Mouse (Mus musculus) cerebellum, adult 2 months (tissue): ENCODE measurements around the gene Ndufs2. TPM values are rescaled to one million over a fixed set of nuclear protein-coding genes. Genes with fewer than 3 reads are reported as not detected.

Experiments
- DNase-seq, 2 experiments: peaks; one replicate each; pipeline ENCODE4 v3.0.0; 2021
- H3K27ac ChIP-seq: fragments of 200-500 bp; 2 replicates; pipeline ENCODE4 v1.5.1; 2012; ENCODE audit warnings: low read length, control low read depth, inconsistent platforms; ENCODE audit not compliant: insufficient read depth
- H3K27me3 ChIP-seq: fragments of 200-500 bp; 2 replicates; pipeline ENCODE4 v1.6.1; 2012; ENCODE audit warnings: inconsistent platforms, mild to moderate bottlenecking, low read length, moderate library complexity; ENCODE audit not compliant: control insufficient read depth, insufficient read depth
- H3K4me1 ChIP-seq: fragments of 200-500 bp; 2 replicates; pipeline ENCODE4 v1.6.1; 2011; ENCODE audit warnings: low read length; ENCODE audit not compliant: control insufficient read depth, insufficient read depth
- H3K4me3 ChIP-seq: fragments of 200-500 bp; replicated peaks from 2 replicates; pipeline ENCODE3; 2011; ENCODE audit warnings: mild to moderate bottlenecking, low read depth, low read length, control low read depth; ENCODE audit not compliant: insufficient read depth
- CTCF ChIP-seq: fragments of 200-500 bp; IDR thresholded peaks from 2 replicates; pipeline ENCODE4 v1.5.1; 2011; ENCODE audit warnings: low read depth, mild to moderate bottlenecking, control low read depth, low read length, moderate library complexity, borderline replicate concordance; ENCODE audit not compliant: insufficient read depth
- POLR2A ChIP-seq: fragments of 200-500 bp; IDR thresholded peaks from 2 replicates; pipeline ENCODE4 v1.6.1; 2011; ENCODE audit warnings: low read length, control low read depth, borderline replicate concordance; ENCODE audit not compliant: insufficient read depth
- WGBS: fragments of 180-500 bp; shearing (Covaris S2); methylation state at CpG from one replicate; pipeline ENCODE4 v1.1.7; 2018; 5-methylcytosine and 5-hydroxymethylcytosine counted together
- polyA plus RNA-seq: library from polyadenylated mRNA; depleted of rRNA; stranded (reverse); fragments of >200 nt; gene quantifications from 2 replicates; pipeline ENCODE4 v1.2.3, GENCODE M21; 2012; rRNA removed

Ndufs2 gene
- polyA plus RNA-seq, 1 experiment: 282 TPM

GRCm38 (mm10) chr1:171192283-171192682 is 58.9 kb downstream of the Ndufs2 start:
- Histone ChIP-seq H3K4me1 (no peaks in the 10 kb centered on the region; the same call in 1 of the 2 replicates), H3K27me3 (no peaks in the 10 kb centered on the region; the same call in 1 of the 2 replicates), H3K4me3 (no peak overlapping the region), H3K27ac (no peak overlapping the region)
- TF ChIP-seq POLR2A: no peak
- TF ChIP-seq CTCF: no peak
- WGBS: 63% methylated on average over 10 of the region's 10 CpGs
- no peak for DNase-seq

GRCm38 (mm10) chr1:171190832-171191231 is 60.4 kb downstream of the Ndufs2 start:
- DNase-seq: no peak
- Histone ChIP-seq H3K27me3 (no peaks in the 10 kb centered on the region; the same call in 1 of the 2 replicates), H3K4me1 (no peaks in the 10 kb centered on the region; the same call in 1 of the 2 replicates), H3K4me3 (no peak overlapping the region), H3K27ac (no peak overlapping the region)
- TF ChIP-seq POLR2A: no peak
- no peak for TF ChIP-seq CTCF
- WGBS: 94% methylated on average over 9 of the region's 9 CpGs

GRCm38 (mm10) chr1:171189476-171190114 is 61.6 kb downstream of the Ndufs2 start:
- Histone ChIP-seq H3K27ac (no peak overlapping the region), H3K4me3 (no peak overlapping the region), H3K27me3 (no peaks in the 10 kb centered on the region; the same call in 1 of the 2 replicates), H3K4me1 (no peaks in the 10 kb centered on the region; the same call in 1 of the 2 replicates)
- DNase-seq: no peak
- TF ChIP-seq CTCF (no peak), POLR2A (no peak)
- 38% methylated on average over 14 of the region's 14 CpGs for WGBS

- no peak overlapping the region for H3K27ac ChIP-seq
- no peak for TF ChIP-seq CTCF
- no peak for TF ChIP-seq POLR2A
- no peak overlapping the region for H3K4me3 ChIP-seq
- H3K27me3 ChIP-seq: no peaks in the 10 kb centered on the region; the same call in 1 of the 2 replicates
- H3K4me1 ChIP-seq: no peaks in the 10 kb centered on the region; the same call in 1 of the 2 replicates
- DNase-seq: no peak
- WGBS: 19% methylated on average over 8 of the region's 8 CpGs
Measured at GRCm38 (mm10) chr1:171189046-171189445, 62.1 kb downstream of the Ndufs2 start.

GRCm38 (mm10) chr1:171187851-171188700 is 63.1 kb downstream of the Ndufs2 start:
- 29% methylated on average over 13 of the region's 13 CpGs for WGBS
- Histone ChIP-seq H3K27me3 (no peaks in the 10 kb centered on the region; the same call in 1 of the 2 replicates), H3K4me3 (no peak overlapping the region), H3K4me1 (no peaks in the 10 kb centered on the region; the same call in 1 of the 2 replicates), H3K27ac (no peak overlapping the region)
- TF ChIP-seq POLR2A (no peak), CTCF (no peak)
- no peak for DNase-seq

GRCm38 (mm10) chr1:171185655-171186054 is 65.5 kb downstream of the Ndufs2 start:
- no peak overlapping the region for H3K27ac ChIP-seq
- H3K4me1 ChIP-seq: no peaks in the 10 kb centered on the region; the same call in 1 of the 2 replicates
- no peaks in the 10 kb centered on the region; the same call in 1 of the 2 replicates for H3K27me3 ChIP-seq
- no peak for DNase-seq
- WGBS: 70% methylated on average over 8 of the region's 8 CpGs
- no peak for TF ChIP-seq CTCF
- TF ChIP-seq POLR2A: no peak
- H3K4me3 ChIP-seq: no peak overlapping the region

Other genes with a start within 250 kb of the Ndufs2 start
- 0.18 and 0.22 TPM in 2 replicates for gene Fcgr4, start 232.5 kb downstream of the Ndufs2 start, polyA plus RNA-seq
- 5.2 and 6.0 TPM in 2 replicates for gene Fcgr3, start 186.5 kb downstream of the Ndufs2 start, polyA plus RNA-seq
- 5.6 and 8.0 TPM in 2 replicates for gene Cfap126, start 137.5 kb downstream of the Ndufs2 start, polyA plus RNA-seq
- 302 and 305 TPM in 2 replicates for gene Sdhc, start 100.8 kb downstream of the Ndufs2 start, polyA plus RNA-seq
- 0.16 and 0.34 TPM in 2 replicates for gene Mpz, start 100.7 kb downstream of the Ndufs2 start, polyA plus RNA-seq
- gene Pcp4l1, start 55.1 kb downstream of the Ndufs2 start, polyA plus RNA-seq: 195 and 252 TPM in 2 replicates
- 0.19 and 0.23 TPM in 2 replicates for gene Nr1i3, start 37.4 kb downstream of the Ndufs2 start, polyA plus RNA-seq
- gene Tomm40l, start 28.9 kb downstream of the Ndufs2 start, polyA plus RNA-seq: 85.5 and 92.7 TPM in 2 replicates
- 4.1 and 6.3 TPM in 2 replicates for gene Apoa2, start 26.3 kb downstream of the Ndufs2 start, polyA plus RNA-seq
- 12.4 and 13.2 TPM in 2 replicates for gene Fcer1g, start 17.0 kb downstream of the Ndufs2 start, polyA plus RNA-seq
- 26.1 and 29.8 TPM in 2 replicates for gene Adamts4, start 967 bp downstream of the Ndufs2 start, polyA plus RNA-seq
- gene B4galt3, start 18.9 kb upstream of the Ndufs2 start, polyA plus RNA-seq: 69.6 and 72.2 TPM in 2 replicates
- gene Ppox, start 29.8 kb upstream of the Ndufs2 start, polyA plus RNA-seq: 76.9 and 81.2 TPM in 2 replicates
- gene Usp21, start 36.6 kb upstream of the Ndufs2 start, polyA plus RNA-seq: 76.6 and 77.5 TPM in 2 replicates
- 96.4 and 109 TPM in 2 replicates for gene Ufc1, start 43.6 kb upstream of the Ndufs2 start, polyA plus RNA-seq
- gene Dedd, start 77.8 kb upstream of the Ndufs2 start, polyA plus RNA-seq: 54.4 and 56.4 TPM in 2 replicates
- 68.2 TPM in 2 replicates for gene Nit1, start 94.3 kb upstream of the Ndufs2 start, polyA plus RNA-seq
- 129 and 135 TPM in 2 replicates for gene Pfdn2, start 94.3 kb upstream of the Ndufs2 start, polyA plus RNA-seq
- gene Klhdc9, start 109.4 kb upstream of the Ndufs2 start, polyA plus RNA-seq: 7.9 and 8.2 TPM in 2 replicates
- 11.9 and 12.5 TPM in 2 replicates for gene Nectin4, start 118.7 kb upstream of the Ndufs2 start, polyA plus RNA-seq
- gene Arhgap30, start 137.6 kb upstream of the Ndufs2 start, polyA plus RNA-seq: 0.65 and 0.68 TPM in 2 replicates
- gene Usf1, start 159.9 kb upstream of the Ndufs2 start, polyA plus RNA-seq: 98.7 and 107 TPM in 2 replicates
- gene Tstd1, start 167.5 kb upstream of the Ndufs2 start, polyA plus RNA-seq: 2.2 and 3.2 TPM in 2 replicates
- gene F11r, start 186.1 kb upstream of the Ndufs2 start, polyA plus RNA-seq: 8.7 and 10.1 TPM in 2 replicates